Mouse (Mus musculus): ENCODE data around the gene Fam19a2. TPM values are rescaled to one million over a fixed set of nuclear protein-coding genes. Genes with fewer than 3 reads are reported as not detected.

Gene Fam19a2
- 0.27 TPM in 1 of 2 replicates, not detected in the other for total RNA-seq (2012; rRNA removed)

DNA sequence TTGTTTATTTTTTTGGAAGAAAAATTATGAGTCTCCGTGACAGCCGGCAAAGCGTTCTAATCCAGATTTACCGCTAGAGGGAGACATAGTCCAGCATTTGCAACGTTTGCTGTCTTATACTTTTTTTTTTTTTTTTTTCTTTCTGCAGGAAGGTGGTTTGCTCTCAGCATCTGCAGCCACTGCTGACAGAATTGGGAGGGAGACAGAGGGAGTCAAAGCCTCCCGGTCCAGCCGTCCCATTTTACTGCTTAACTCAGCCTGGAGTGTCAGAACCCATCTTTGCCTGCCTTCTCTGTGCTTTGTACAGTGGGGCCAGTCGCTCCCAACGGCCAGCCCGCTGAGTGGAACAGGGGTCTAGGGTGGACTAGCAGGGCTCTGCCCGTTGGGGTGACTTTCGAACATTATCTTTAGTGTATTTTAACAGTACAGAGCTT lies at the start of gene Fam19a2:
Gene Fam19a2, plus strand, starts transcription at position 121 of the 434 bp plus-strand sequence.
- Histone ChIP-seq H3K9me3 (ENCODE audit: control insufficient read depth, insufficient read depth, low read depth, low read length) (no peaks in the 10 kb centered on the region), H3K4me1 (ENCODE audit: control insufficient read depth in 2 of 2, insufficient read depth in 2 of 2, low read length in 2 of 2, poor library complexity in 1 of 2) (peaks cover 0 to 2% of the 10 kb centered on the region in 2 experiments; a peak in 2 of 4 replicates), H3K27ac (ENCODE audit: insufficient read depth, low read depth, low read length, poor library complexity, severe bottlenecking) (no peak within 1 kb of the TSS), H3K36me3 (ENCODE audit: control insufficient read depth, insufficient read depth, low read length, poor library complexity, severe bottlenecking) (no peaks in the 10 kb centered on the region), H3K4me3 (ENCODE audit: insufficient read depth in 1 of 2, low read depth in 1 of 2, low read length in 2 of 2, poor library complexity in 1 of 2, severe bottlenecking in 1 of 2) (peak within 1 kb of the TSS; percentile 48 to 64), H3K9ac (ENCODE audit: insufficient read depth, low read depth, low read length, poor library complexity, severe bottlenecking) (peak within 1 kb of the TSS; percentile 8; the same call in 1 of the 2 replicates)
- TF ChIP-seq HCFC1 (IDR thresholded peaks at IDR 0.05; ENCODE audit: borderline replicate concordance, insufficient read depth, low read length) (no peak), ZC3H11A (IDR thresholded peaks at IDR 0.05; ENCODE audit: borderline replicate concordance, low read depth, low read length) (peak; percentile 72; the same call in 1 of the 2 replicates), ZNF384 (IDR thresholded peaks at IDR 0.05; ENCODE audit: low read depth, low read length) (peak; percentile 100), MAFK (IDR thresholded peaks at IDR 0.05; ENCODE audit: insufficient read depth, low read depth, low read length) (0 out of 2 replicates have a peak, but pooled peaks have one; percentile 21), CHD2 (IDR thresholded peaks at IDR 0.05; ENCODE audit: low read depth, low read length) (no peak)
- in situ Hi-C loops (cut with MboI; ENCODE audit: low sequenced_read_pairs in 2 of 2, unreplicated experiment in 2 of 2), result no loop called here
- DNase-seq (ENCODE audit: low read depth, low spot score), result no peak

DNA sequence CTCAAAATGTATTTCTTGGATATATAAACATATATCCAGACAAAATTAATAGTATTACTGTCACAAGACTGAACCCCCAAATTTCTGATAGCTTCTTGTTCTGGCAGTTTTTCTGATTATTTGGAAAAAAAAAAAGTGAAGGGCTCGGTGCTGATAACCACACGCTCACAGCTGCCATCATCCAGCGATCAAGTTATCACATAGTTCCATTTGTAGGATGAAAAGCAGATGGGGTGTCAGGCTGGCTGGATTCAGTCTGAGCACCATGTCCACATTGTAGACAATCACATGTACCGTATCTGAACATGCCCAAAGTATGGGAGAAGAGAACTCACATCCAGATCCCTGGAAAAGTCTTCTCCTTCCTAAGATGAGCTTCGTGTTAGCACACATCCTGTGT lies 41.0 kb upstream of the Fam19a2 start:
- no peaks in the 10 kb centered on the region for H3K9me3 ChIP-seq (ENCODE audit: control insufficient read depth, insufficient read depth, low read depth, low read length)
- TF ChIP-seq ZNF384 (IDR thresholded peaks at IDR 0.05; ENCODE audit: low read depth, low read length) (no peak), CHD2 (IDR thresholded peaks at IDR 0.05; ENCODE audit: low read depth, low read length) (no peak)
- H3K9ac ChIP-seq (ENCODE audit: insufficient read depth, low read depth, low read length, poor library complexity, severe bottlenecking), result no peak overlapping the region
- no peaks in the 10 kb centered on the region for H3K36me3 ChIP-seq (ENCODE audit: control insufficient read depth, insufficient read depth, low read length, poor library complexity, severe bottlenecking)
- H3K4me1 ChIP-seq (ENCODE audit: control insufficient read depth in 2 of 2, insufficient read depth in 2 of 2, low read length in 2 of 2, poor library complexity in 1 of 2), result no peaks in the 10 kb centered on the region
- in situ Hi-C loops (cut with MboI; ENCODE audit: low sequenced_read_pairs in 2 of 2, unreplicated experiment in 2 of 2), result no loop called here
- no peak for DNase-seq (ENCODE audit: low read depth, low spot score)
- H3K27ac ChIP-seq (ENCODE audit: insufficient read depth, low read depth, low read length, poor library complexity, severe bottlenecking), result no peak overlapping the region
- H3K4me3 ChIP-seq (ENCODE audit: insufficient read depth in 1 of 2, low read depth in 1 of 2, low read length in 2 of 2, poor library complexity in 1 of 2, severe bottlenecking in 1 of 2), result no peak overlapping the region

DNA sequence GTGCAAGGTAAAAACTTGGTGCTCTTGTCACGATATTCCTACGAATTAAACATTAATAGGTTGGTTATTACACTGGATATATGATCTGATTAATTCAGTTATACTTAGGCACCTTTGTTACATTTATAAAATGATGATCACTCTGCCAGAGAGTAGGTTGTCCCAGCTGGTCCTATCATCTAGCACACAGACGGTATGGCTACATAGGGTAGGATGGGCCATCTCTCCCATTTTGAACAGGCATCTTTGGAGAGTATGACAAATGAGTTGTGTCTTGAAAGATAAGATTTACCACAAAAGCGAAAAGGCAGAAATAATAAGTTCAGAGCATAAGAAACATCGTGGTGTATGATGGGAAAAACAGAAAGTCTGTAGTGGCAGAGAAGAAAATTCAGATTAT lies 34.4 kb upstream of the Fam19a2 start:
- no peaks in the 10 kb centered on the region for H3K36me3 ChIP-seq (ENCODE audit: control insufficient read depth, insufficient read depth, low read length, poor library complexity, severe bottlenecking)
- no peaks in the 10 kb centered on the region for H3K4me1 ChIP-seq (ENCODE audit: control insufficient read depth in 2 of 2, insufficient read depth in 2 of 2, low read length in 2 of 2, poor library complexity in 1 of 2)
- TF ChIP-seq ZC3H11A (IDR thresholded peaks at IDR 0.05; ENCODE audit: borderline replicate concordance, low read depth, low read length) (no peak), MAFK (IDR thresholded peaks at IDR 0.05; ENCODE audit: insufficient read depth, low read depth, low read length) (no peak), HCFC1 (IDR thresholded peaks at IDR 0.05; ENCODE audit: borderline replicate concordance, insufficient read depth, low read length) (no peak), CHD2 (IDR thresholded peaks at IDR 0.05; ENCODE audit: low read depth, low read length) (no peak), ZNF384 (IDR thresholded peaks at IDR 0.05; ENCODE audit: low read depth, low read length) (no peak)
- in situ Hi-C loops (cut with MboI; ENCODE audit: low sequenced_read_pairs in 2 of 2, unreplicated experiment in 2 of 2), result no loop called here
- no peak overlapping the region for H3K4me3 ChIP-seq (ENCODE audit: insufficient read depth in 1 of 2, low read depth in 1 of 2, low read length in 2 of 2, poor library complexity in 1 of 2, severe bottlenecking in 1 of 2)
- no peak overlapping the region for H3K27ac ChIP-seq (ENCODE audit: insufficient read depth, low read depth, low read length, poor library complexity, severe bottlenecking)
- H3K9ac ChIP-seq (ENCODE audit: insufficient read depth, low read depth, low read length, poor library complexity, severe bottlenecking), result no peak overlapping the region
- DNase-seq (ENCODE audit: low read depth, low spot score), result no peak
- H3K9me3 ChIP-seq (ENCODE audit: control insufficient read depth, insufficient read depth, low read depth, low read length), result no peaks in the 10 kb centered on the region

DNA sequence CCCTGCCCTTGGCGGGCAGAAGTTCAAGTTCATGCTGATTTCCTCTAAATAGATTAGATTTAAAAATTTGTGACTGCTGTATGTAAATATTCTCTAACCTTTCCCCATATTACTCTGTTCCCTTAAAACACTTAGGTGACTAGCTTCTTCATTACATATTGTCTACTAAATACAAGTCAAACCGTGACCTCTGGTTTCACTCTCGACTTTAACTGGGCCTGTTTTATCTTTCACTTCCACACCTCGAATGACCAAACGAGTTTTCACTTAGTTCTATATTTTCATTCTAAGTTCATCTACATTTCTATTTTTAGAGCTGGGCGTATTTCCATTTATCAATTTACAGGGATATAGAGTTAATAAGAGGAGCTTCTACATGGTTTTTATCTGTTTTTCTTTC lies 15.7 kb upstream of the Fam19a2 start:
- TF ChIP-seq MAFK (IDR thresholded peaks at IDR 0.05; ENCODE audit: insufficient read depth, low read depth, low read length), result no peak
- no peak for TF ChIP-seq CHD2 (IDR thresholded peaks at IDR 0.05; ENCODE audit: low read depth, low read length)
- TF ChIP-seq ZNF384 (IDR thresholded peaks at IDR 0.05; ENCODE audit: low read depth, low read length), result no peak
- no peak for TF ChIP-seq ZC3H11A (IDR thresholded peaks at IDR 0.05; ENCODE audit: borderline replicate concordance, low read depth, low read length)
- TF ChIP-seq HCFC1 (IDR thresholded peaks at IDR 0.05; ENCODE audit: borderline replicate concordance, insufficient read depth, low read length), result no peak
- in situ Hi-C loops (cut with MboI; ENCODE audit: low sequenced_read_pairs in 2 of 2, unreplicated experiment in 2 of 2), result no loop called here
- no peak overlapping the region for H3K27ac ChIP-seq (ENCODE audit: insufficient read depth, low read depth, low read length, poor library complexity, severe bottlenecking)
- no peaks in the 10 kb centered on the region for H3K36me3 ChIP-seq (ENCODE audit: control insufficient read depth, insufficient read depth, low read length, poor library complexity, severe bottlenecking)
- H3K9ac ChIP-seq (ENCODE audit: insufficient read depth, low read depth, low read length, poor library complexity, severe bottlenecking), result no peak overlapping the region
- no peak for DNase-seq (ENCODE audit: low read depth, low spot score)
- no peaks in the 10 kb centered on the region for H3K4me1 ChIP-seq (ENCODE audit: control insufficient read depth in 2 of 2, insufficient read depth in 2 of 2, low read length in 2 of 2, poor library complexity in 1 of 2)
- H3K4me3 ChIP-seq (ENCODE audit: insufficient read depth in 1 of 2, low read depth in 1 of 2, low read length in 2 of 2, poor library complexity in 1 of 2, severe bottlenecking in 1 of 2), result no peak overlapping the region
- H3K9me3 ChIP-seq (ENCODE audit: control insufficient read depth, insufficient read depth, low read depth, low read length), result no peaks in the 10 kb centered on the region

DNA sequence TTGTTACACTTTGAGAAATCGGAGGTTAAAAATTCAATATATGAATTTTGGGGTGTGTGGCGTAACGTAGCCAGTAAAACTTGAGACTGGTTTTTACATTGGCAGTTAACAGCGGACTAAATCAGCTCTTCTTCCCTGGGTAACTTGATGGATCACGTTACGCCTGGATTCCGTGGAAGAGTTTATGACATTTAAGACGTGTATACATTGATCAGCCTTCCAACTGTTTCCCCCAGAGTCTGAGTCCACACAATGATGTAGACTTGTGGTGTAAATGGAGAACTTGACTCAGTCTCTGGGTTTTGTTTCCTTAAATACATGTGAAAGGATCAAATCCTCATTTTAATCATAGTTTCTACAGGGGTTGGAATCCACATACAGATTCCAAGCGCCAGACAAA lies 11.9 kb upstream of the Fam19a2 start:
- Histone ChIP-seq H3K36me3 (ENCODE audit: control insufficient read depth, insufficient read depth, low read length, poor library complexity, severe bottlenecking) (no peaks in the 10 kb centered on the region), H3K4me1 (ENCODE audit: control insufficient read depth in 2 of 2, insufficient read depth in 2 of 2, low read length in 2 of 2, poor library complexity in 1 of 2) (no peaks in the 10 kb centered on the region), H3K9me3 (ENCODE audit: control insufficient read depth, insufficient read depth, low read depth, low read length) (no peaks in the 10 kb centered on the region), H3K9ac (ENCODE audit: insufficient read depth, low read depth, low read length, poor library complexity, severe bottlenecking) (no peak overlapping the region), H3K4me3 (ENCODE audit: insufficient read depth in 1 of 2, low read depth in 1 of 2, low read length in 2 of 2, poor library complexity in 1 of 2, severe bottlenecking in 1 of 2) (no peak overlapping the region), H3K27ac (ENCODE audit: insufficient read depth, low read depth, low read length, poor library complexity, severe bottlenecking) (no peak overlapping the region)
- no peak for DNase-seq (ENCODE audit: low read depth, low spot score)
- TF ChIP-seq ZNF384 (IDR thresholded peaks at IDR 0.05; ENCODE audit: low read depth, low read length) (no peak), HCFC1 (IDR thresholded peaks at IDR 0.05; ENCODE audit: borderline replicate concordance, insufficient read depth, low read length) (no peak)
- in situ Hi-C loops (cut with MboI; ENCODE audit: low sequenced_read_pairs in 2 of 2, unreplicated experiment in 2 of 2), result no loop called here

All from ES-E14 (cell line).